Mouse (Mus musculus) G1E (cell line): Measurements from ENCODE around the gene Col1a1.

Source experiments
- CTCF ChIP-seq: IDR thresholded peaks from 2 replicates; pipeline ENCODE4 v1.5.1; 2012; ENCODE audit warnings: low read depth, low read length, inconsistent platforms, mixed read lengths
- GATA1 ChIP-seq: IDR thresholded peaks from 2 replicates; pipeline ENCODE4 v1.6.1; 2012; ENCODE audit warnings: borderline replicate concordance, low read length, inconsistent platforms, mixed read lengths
- POLR2AphosphoS5 ChIP-seq: IDR thresholded peaks from 2 replicates; pipeline ENCODE4 v1.6.1; 2012; ENCODE audit warnings: low read depth, low read length, inconsistent platforms; ENCODE audit not compliant: insufficient replicate concordance

DNA sequence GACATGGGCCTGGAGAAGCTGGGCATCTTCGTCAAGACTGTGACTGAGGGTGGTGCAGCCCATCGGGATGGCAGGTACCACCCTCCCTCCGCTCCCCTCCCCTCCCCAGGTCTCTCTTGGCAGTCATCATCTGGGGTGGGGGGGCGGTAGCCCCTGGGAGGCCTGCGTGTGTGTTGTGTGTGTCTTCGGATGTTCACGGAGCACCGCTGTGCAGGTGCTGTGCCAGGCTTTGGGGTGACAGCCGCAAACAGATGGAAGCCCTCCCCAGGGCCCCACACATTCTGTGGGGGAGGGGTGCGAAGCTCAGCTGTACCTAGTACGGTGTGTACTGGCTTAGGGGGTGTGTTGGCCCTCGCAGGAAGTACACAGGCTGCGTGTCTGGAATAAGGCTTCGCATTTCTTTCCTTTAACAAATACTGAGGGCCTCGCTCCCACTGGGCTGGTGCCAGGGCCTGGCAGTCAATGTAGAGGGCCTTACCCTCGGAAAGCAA is 62.1 kb downstream of the Col1a1 start:
- TF ChIP-seq CTCF (no peak), GATA1 (no peak), POLR2AphosphoS5 (no peak)
